Mouse (Mus musculus) adrenal gland, adult 8-10 months (tissue): ENCODE measurements around the gene Olfr1451. TPM values are rescaled to one million over a fixed set of nuclear protein-coding genes. Genes with fewer than 3 reads are reported as not detected.
"Not testable (repeated sequence)": the region's sequence is repeated elsewhere in the genome, so short reads cannot be mapped to it uniquely, and the experiment has no call there.

Source experiments
- DNase-seq: peaks from one replicate; pipeline ENCODE4 v3.0.0; 2022
- total RNA-seq, 4 experiments: library from RNA; stranded (reverse); gene quantifications; 2 replicates each; pipeline ENCODE4 v1.2.4; 2022

Olfr1451 gene
- not detected for total RNA-seq

DNA sequence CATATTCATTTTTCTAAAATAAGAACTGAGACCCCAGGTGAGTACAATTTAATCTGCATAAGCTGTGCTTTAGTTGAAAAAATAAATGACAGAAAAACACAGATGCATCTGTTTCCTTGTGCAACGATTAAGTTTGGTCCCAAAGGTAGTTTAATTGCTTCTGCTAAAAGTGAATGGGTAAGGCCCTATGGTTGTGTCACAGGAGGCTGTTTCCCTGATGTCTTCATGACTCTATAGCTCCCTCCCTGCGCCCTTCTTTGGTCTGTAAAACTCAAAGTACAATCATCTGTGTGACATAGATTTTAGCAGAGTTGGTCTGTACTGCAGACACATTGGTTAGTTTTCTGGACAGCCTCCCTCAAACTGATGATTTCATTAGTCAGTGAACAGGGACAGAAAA is at the start of gene Olfr1451:
TSS of gene Olfr1451 (plus strand) at position 301 of the 400 bp plus-strand sequence.
- DNase-seq = no peak

DNA sequence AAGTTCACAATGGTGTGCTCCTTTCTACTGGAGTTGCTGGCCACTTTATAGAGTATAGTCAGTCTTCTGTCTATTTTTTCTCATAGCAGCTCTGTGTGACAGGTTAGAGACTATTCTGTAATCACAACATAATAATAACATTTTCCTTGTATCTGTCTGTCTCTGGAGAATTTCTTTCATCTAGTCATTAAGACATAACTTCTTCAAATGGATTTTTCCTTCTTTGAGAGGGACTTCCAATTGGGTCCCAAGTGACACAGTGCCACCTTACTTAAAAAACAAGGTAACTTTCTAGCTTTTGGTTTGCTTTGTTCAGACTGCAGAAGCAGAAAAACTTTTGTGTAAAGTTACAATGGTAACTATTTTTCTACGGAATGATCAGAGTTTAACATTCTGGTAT is 44.9 kb upstream of the Olfr1451 start, which contains the start of gene Olfr1450:
TSS of gene Olfr1450 (plus strand) at position 301 of the 400 bp plus-strand sequence.
- DNase-seq = no peak

DNA sequence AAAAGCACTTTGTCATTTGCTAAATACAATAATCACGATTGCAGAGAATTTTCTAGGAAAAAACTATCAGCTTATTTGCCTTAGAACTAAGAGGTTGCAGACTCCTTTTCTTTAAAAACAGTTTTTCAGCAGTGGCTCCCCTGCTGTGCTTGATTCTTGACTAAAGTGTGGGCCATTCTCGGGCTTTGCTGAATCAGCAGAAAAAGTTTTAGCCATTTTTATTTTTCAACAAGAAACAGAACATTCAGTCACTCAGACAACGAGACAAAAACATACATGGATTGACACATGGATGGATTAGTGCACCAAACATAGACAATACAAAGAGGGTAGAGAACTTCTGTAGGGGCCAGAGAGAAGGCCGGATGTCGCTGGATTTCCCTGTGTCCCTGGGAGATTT is 24.7 kb upstream of the Olfr1451 start:
- not testable (repeated sequence) for DNase-seq

DNA sequence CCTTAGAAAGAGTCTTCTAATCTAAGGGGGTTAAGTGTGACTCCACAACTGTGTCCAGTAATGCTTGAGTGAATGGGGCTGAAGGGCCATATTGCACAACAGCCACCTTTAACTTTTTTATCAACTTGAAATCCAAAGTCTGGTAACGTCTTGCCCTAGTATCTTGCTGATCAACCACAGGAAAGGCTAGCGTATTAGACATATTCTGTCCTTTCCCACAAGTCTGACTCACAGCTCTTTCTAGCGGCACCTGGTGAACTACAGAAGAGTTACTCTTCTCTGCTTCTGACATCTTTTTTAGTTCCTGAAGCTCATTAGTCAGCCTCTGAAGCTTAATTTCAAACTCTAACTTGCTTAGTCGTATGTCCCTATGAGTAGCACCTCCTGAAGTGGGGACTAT is 2.5 kb upstream of the Olfr1451 start:
- DNase-seq = not testable (repeated sequence)

DNA sequence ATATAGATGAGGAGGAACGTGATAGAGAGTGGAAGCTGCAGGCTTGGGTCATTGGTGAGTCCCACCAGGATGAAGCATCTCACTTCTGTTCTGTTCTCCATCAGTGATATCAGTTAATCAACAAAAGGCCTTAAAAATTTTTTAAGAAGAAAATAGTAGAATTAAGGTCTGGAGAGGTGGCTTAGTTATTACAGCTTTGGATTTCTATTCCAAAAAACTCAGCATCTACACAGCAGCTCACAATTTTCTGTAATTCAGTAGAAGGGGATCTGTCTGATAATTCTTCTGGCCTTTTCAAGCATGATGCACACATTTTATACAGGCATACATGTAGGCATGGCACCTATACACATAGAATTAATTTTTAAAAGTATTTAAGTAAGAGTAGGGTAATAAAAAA is 33.4 kb downstream of the Olfr1451 start, which contains the start of gene Olfr1453:
TSS of gene Olfr1453 (minus strand) at position 101 of the 400 bp plus-strand sequence.
- DNase-seq = no peak

Other genes starting within 250 kb of the Olfr1451 start
- 1 to 10 TPM; 1.1 to 3.6 (median 2.3) TPM for gene Cntf, start 229.4 kb upstream of the Olfr1451 start, total RNA-seq
- 10 to 100 TPM; 70.3 to 80.8 (median 71.4) TPM for gene Zfp91, start 198.9 kb upstream of the Olfr1451 start, total RNA-seq
- 1 to 10 TPM; 2.1 to 5.8 (median 3.9) TPM for gene Lpxn, start 198.8 kb upstream of the Olfr1451 start, total RNA-seq
- not detected for gene Gm5244, start 148.3 kb upstream of the Olfr1451 start, total RNA-seq
- gene Olfr1444, start 137.7 kb upstream of the Olfr1451 start, total RNA-seq = not detected
- not detected for gene Olfr1445, start 111.2 kb upstream of the Olfr1451 start, total RNA-seq
- gene Olfr1446, start 101.5 kb upstream of the Olfr1451 start, total RNA-seq = not detected
- gene Olfr1447, start 91.3 kb upstream of the Olfr1451 start, total RNA-seq = not detected
- not detected for gene Olfr1448, start 70.6 kb upstream of the Olfr1451 start, total RNA-seq
- not detected for gene Olfr1449, start 64.2 kb upstream of the Olfr1451 start, total RNA-seq
- gene Olfr1450, start 44.8 kb upstream of the Olfr1451 start, total RNA-seq = not detected
- gene Olfr1453, start 33.3 kb downstream of the Olfr1451 start, total RNA-seq = not detected
- not detected for gene Olfr1454, start 65.6 kb downstream of the Olfr1451 start, total RNA-seq
- not detected for gene Olfr1457, start 102.9 kb downstream of the Olfr1451 start, total RNA-seq
- gene Olfr1458, start 111.8 kb downstream of the Olfr1451 start, total RNA-seq = not detected
- gene Olfr1459, start 154.5 kb downstream of the Olfr1451 start, total RNA-seq = under 1 TPM; 0.06 to 0.25 (median 0.12) TPM
- gene Olfr1461, start 168.0 kb downstream of the Olfr1451 start, total RNA-seq = not detected
- gene Olfr1462, start 190.7 kb downstream of the Olfr1451 start, total RNA-seq = not detected
- not detected for gene Olfr1463, start 236.3 kb downstream of the Olfr1451 start, total RNA-seq